Mouse (Mus musculus) testis, adult 10 weeks (tissue): Measurements from ENCODE around the gene Trim72. TPM values are rescaled to one million over a fixed set of nuclear protein-coding genes. Genes with fewer than 3 reads are reported as not detected.

Experiments
- polyA plus RNA-seq: library from polyadenylated mRNA; stranded (reverse); fragments of 350-450 nt; fragmentation: Illumina TruSeq; extraction: RNeasy Lipid Tissue Mini Kit (QIAGEN cat#74804); gene quantifications from one replicate; pipeline ENCODE4 v1.2.3, GENCODE M21; 2014; ENCODE audit warnings: low read depth, low replicate concordance

The Trim72 gene
- polyA plus RNA-seq = not detected

GRCm38 (mm10) chr7:128003688-128004087 lies at the start of gene Trim72:
Gene Trim72, plus strand, starts transcription at chr7:128003949.

GRCm38 (mm10) chr7:127967004-127967921 lies 36.5 kb upstream of the Trim72 start, which contains the start of gene Fus:
Gene Fus, plus strand, starts transcription at chr7:127967457.

GRCm38 (mm10) chr7:127993341-127993977 lies 10.3 kb upstream of the Trim72 start, which contains the start of gene Pycard:
Gene Pycard, minus strand, starts transcription at chr7:127993867.

Other genes starting within 250 kb of the Trim72 start
- gene Orai3, start 234.1 kb upstream of the Trim72 start, polyA plus RNA-seq = 1.1 TPM
- gene Setd1a, start 227.3 kb upstream of the Trim72 start, polyA plus RNA-seq = 7.2 TPM
- gene Gm49388, start 218.3 kb upstream of the Trim72 start, polyA plus RNA-seq = not detected
- 1.9 TPM for gene Hsd3b7, start 203.3 kb upstream of the Trim72 start, polyA plus RNA-seq
- gene Stx4a, start 179.7 kb upstream of the Trim72 start, polyA plus RNA-seq = 3.1 TPM
- 0.49 TPM for gene Stx1b, start 179.4 kb upstream of the Trim72 start, polyA plus RNA-seq
- gene Zfp646, start 127.7 kb upstream of the Trim72 start, polyA plus RNA-seq = 21.3 TPM
- gene Zfp668, start 127.1 kb upstream of the Trim72 start, polyA plus RNA-seq = 0.91 TPM
- gene Prss53, start 113.0 kb upstream of the Trim72 start, polyA plus RNA-seq = not detected
- gene Gm21974, start 108.5 kb upstream of the Trim72 start, polyA plus RNA-seq = not detected
- 12.4 TPM for gene Vkorc1, start 108.3 kb upstream of the Trim72 start, polyA plus RNA-seq
- 0.62 TPM for gene Bckdk, start 99.9 kb upstream of the Trim72 start, polyA plus RNA-seq
- gene Kat8, start 91.4 kb upstream of the Trim72 start, polyA plus RNA-seq = 52.0 TPM
- gene Prss8, start 73.8 kb upstream of the Trim72 start, polyA plus RNA-seq = not detected
- not detected for gene Prss36, start 57.2 kb upstream of the Trim72 start, polyA plus RNA-seq
- gene Fus, start 36.5 kb upstream of the Trim72 start, polyA plus RNA-seq = 440 TPM
- 0.52 TPM for gene Pycard, start 10.1 kb upstream of the Trim72 start, polyA plus RNA-seq
- 0.57 TPM for gene Itgam, start 58.7 kb downstream of the Trim72 start, polyA plus RNA-seq
- gene Gm49368, start 58.7 kb downstream of the Trim72 start, polyA plus RNA-seq = not detected
- 0.11 TPM for gene Itgax, start 125.6 kb downstream of the Trim72 start, polyA plus RNA-seq
- 18.0 TPM for gene Itgad, start 150.4 kb downstream of the Trim72 start, polyA plus RNA-seq
- not detected for gene Cox6a2, start 202.4 kb downstream of the Trim72 start, polyA plus RNA-seq
- gene Armc5, start 233.4 kb downstream of the Trim72 start, polyA plus RNA-seq = 0.22 TPM
- 8.1 TPM for gene 9130023H24Rik, start 234.1 kb downstream of the Trim72 start, polyA plus RNA-seq
- gene Tgfb1i1, start 242.9 kb downstream of the Trim72 start, polyA plus RNA-seq = 0.50 TPM